Mouse (Mus musculus) NIH3T3 (cell line): ENCODE measurements around the gene Ctnnd2.
"Not testable (repeated sequence)": the region's sequence is repeated elsewhere in the genome, so short reads cannot be mapped to it uniquely, and the experiment has no call there.

ENCODE experiments used
- DNase-seq: peaks from one replicate; pipeline ENCODE4 v3.0.0-alpha.2; 2012; ENCODE audit warnings: low read depth

Ctnnd2 gene

DNA sequence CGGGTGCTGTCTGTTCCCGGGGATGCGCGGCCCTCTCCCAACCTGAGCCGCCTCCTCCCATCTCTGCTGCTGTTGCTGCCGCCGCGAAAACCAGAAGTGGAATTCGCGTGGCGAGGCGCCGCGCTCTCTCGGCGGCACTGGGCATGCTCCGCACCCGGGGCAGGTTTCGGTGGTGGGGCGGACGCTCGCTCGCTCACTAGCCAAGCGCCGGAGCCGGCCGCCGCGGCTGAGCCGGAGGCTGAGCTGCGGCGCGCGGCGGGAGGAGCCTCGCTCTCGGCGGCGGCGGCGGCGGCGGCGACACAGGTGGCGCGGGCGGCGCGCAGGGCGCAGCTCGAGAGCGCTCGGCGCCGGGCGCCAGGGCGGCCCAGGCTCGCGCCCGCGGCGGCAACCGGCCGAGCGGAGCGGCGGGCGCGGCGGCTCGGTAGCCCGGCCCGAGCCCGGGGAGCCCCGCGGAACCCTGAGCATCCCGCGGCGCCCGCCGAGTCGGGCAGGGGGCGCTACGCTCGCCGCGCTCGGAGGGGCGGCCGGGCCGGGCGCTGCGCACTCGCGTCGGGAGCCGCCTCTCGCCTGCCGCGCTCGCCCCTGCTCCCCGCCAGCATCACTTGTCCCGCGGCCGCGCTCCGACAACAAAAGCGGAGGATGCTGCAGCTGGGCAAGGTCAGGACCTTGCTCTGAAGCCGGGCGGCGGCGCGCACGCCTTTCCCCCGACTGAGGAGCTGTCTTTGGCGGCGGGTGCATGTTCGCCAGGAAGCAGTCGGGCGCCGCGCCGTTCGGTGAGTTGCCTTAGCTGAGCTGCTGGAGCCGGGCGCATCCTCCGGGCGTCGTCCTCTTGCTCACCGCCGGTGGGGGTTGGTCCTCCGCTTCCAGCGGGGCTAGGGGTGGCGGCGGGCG, at the start of gene Ctnnd2:
Gene Ctnnd2 (plus strand): TSS at position 203 of the 891 bp plus-strand sequence.
- no peak for DNase-seq

DNA sequence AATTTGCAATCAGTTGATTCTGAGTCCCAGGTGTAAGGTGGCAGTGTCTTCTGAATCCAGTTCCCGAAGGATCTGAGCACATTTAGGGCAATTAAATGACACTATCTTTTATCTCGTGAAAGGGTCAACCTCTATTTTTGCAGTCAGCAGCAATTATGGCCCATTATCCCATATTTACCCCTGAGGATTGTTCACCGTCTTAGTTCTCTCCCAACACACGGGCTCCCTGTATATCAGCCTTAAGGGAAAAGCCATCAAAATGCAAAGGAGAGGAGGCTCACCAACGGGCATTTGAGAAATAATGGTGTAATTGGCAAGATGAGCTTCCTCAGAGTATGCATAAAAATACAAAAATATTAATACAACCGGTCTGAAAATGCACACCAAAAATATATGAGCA, 41.7 kb upstream of the Ctnnd2 start:
- no peak for DNase-seq

DNA sequence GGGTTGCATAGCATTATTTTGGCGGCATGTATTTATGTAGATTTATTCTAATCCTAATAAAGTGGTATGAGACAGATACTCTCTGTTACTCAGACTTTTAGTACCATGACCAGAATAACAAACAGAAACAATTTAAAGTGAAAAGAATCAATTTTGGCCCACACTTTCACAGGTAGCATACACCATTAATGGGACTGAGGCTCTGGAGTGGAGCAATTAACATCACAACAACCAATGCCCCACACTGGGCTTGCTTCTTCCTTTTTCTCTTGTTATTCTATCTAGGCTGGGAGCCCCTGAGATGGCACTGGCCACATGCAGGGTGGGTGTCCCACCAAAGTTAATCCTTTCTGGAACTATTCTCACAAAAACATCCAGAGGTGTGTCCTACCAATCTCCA, 32.8 kb upstream of the Ctnnd2 start:
- DNase-seq = not testable (repeated sequence)

DNA sequence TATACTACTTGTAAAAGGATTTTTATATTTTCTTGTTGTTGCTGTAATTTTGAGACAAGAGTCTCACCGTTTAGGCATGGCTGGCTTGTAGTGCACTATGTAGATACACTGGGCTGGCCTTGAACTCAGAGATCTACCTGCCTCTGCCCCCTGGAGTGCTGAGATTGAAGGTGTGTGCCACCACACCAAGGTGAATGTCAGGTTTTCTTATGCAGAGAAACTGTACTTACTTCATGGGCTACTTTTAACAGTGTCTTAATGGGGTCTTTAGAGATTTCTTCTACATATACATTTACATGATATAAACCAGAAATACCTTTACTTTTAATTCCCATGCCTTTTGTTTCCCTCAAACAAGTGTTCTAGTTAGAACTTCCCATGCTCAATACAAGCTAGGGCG, 27.0 kb upstream of the Ctnnd2 start:
- no peak for DNase-seq

DNA sequence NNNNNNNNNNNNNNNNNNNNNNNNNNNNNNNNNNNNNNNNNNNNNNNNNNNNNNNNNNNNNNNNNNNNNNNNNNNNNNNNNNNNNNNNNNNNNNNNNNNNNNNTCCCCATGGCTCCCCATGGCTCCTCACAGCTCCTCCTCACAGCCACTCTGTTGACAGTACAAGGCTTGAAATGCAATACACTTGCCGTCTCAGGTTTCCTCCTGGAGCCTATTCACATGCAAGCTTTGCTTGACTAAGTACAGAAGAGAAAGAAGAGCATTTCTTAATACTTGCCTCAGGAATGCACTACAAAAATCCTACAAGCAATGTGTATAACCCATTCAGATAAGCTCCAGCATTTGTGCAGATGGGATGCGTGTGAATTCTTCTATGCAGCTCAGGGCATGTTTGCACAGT, 20.2 kb upstream of the Ctnnd2 start:
- no peak for DNase-seq

DNA sequence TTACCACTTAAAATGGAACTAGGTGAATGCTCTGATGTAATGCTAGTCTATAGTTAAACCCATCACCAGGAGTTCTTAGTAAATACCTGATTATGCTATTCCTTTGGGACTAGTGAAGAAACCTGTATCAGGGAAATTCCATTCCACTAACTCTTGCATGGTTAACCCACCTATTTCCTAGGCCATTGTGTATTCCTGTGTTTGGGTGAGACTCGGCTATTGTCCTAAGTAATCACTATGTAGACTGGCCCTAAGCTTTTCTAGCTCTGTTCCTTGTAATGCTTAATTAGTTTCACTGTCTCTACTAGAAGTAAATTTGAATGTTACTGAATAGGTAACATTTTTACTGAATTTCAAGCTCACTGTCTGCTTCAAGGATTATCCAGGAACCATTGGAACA, 14.4 kb upstream of the Ctnnd2 start:
- DNase-seq = no peak

DNA sequence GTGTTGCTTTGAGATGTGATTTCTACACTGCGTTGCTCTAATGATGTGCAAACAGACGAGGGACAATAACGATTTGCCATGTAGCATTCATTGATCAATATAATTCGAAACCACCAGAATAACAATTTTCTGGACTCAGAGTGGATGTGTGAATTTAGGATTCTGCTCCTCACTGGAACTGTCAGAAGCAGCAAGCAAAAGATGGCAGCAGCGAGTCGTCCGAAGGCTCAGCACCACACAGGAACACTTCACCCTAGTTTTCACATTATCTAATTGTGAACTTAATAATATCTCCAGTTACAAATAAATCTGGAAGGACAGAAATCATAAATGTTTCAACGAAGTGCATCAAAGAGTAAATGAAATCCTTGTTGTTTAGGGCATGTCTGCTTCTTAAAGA, 2.4 kb upstream of the Ctnnd2 start:
- DNase-seq = no peak

DNA sequence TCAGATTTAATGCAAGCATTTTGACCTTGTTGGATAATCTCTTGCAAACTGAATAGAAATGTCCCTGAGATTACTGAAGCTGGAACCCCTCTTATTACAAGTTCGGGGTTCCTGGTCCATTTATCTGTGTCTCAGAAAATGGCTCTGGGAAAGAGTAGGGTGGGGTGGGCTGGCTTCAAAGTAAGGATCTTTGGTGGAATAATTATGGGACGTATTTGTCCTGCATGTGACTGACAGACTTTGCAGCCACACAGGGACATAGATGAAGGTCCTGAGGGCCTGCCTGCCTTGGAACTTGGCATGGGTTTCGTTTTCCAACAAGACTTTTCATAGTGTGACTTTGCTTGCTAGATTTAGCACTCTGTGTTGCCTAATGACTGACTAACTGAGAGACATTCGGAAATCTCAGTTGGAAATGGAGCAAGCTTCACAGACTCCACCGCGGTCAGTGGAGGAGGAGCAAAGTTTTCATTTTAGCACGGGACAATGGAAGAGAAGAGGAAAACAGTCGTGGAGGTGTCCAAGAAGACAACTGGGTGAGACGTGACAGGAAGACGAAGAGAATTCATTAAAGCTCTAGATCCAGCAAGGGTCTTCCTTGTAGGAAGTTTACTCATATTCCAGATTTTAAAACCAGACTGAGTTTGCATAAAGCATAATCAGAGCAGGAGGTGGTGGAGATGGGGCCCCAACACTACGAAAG, 749 bp upstream of the Ctnnd2 start:
- no peak for DNase-seq

DNA sequence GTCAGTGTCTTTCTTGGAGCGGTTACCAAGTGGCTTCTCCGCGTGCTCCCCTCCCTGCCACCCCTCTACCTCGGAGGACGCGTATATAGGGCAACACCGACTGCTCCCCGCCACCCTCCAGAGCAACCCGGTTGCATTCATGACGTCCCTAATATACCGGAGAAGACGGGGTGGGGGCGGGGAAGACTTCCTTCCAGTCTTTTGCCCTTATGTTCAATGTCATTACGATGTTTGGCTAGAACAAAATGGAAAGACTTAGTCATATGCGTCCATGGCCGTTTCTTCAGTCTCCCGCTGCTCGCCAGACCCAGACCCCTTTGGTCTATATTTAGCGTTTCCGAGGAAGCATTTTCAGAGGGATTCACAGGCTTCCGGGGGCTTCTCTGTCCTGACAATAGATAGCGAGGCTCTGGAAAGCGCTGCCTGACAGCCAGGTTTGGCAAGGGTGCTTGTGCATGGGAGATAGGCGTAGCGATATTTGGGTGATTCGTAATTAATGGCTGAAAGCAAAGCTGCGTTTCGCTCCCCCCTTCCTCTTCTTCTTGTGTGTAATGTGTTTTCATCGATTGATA, 1.1 kb downstream of the Ctnnd2 start:
- no peak for DNase-seq

DNA sequence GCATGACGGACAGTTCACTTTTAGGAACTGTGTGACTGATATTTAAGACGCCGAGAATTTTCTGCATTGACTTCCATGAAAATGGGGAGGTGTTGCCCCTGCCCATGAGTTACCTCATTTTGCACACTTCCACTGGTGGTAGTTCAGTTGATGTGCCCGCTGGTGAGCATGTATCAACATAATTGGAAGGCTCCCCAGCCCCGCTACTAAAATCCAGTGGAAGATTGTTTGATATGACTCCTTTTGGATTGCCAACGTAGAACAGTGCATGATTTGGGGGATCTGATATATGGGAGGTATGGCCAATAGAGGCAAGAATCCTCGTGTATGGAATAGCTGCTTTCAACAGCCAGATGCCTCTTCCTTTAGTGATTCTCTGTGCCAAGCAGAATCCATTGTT, 1.9 kb downstream of the Ctnnd2 start:
- DNase-seq = no peak

DNA sequence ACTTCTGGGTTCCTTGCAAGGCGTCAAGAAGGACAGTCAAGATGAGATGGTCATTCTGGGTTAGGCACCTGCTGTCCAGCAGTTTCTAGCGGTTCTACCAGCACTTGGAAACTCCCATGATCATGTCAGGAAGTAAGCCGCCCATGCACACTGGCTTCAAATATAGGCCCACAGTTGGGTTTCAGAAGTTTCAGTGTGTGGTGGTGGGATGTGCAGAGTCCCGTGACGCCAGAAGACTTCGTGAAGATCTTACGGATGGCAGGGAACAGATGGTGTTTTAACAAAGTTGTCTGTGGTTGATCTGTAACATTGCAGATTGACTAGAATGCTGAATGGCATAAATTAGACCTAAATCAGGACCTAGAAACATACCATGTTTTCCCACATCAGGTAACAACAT, 11.6 kb downstream of the Ctnnd2 start:
- DNase-seq = no peak

DNA sequence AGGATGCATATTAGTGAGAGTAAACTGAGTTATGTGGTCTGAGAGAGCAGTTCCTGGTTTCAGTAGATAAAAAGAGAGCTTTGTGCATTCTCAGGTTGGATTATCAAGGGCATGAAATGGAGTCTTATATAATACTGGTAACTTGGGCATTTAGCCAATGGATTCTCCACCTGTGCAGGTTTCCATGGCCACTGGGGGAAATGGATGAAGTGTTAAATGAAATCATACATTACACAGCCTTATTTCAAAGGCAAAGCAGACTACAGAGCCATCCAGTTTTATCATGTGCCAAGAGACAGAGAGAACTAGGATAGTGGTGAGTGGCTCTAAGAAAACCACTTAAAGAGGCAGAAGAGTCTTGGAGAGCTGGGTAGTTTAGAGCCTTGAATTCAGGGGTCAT, 18.5 kb downstream of the Ctnnd2 start:
- DNase-seq = no peak

DNA sequence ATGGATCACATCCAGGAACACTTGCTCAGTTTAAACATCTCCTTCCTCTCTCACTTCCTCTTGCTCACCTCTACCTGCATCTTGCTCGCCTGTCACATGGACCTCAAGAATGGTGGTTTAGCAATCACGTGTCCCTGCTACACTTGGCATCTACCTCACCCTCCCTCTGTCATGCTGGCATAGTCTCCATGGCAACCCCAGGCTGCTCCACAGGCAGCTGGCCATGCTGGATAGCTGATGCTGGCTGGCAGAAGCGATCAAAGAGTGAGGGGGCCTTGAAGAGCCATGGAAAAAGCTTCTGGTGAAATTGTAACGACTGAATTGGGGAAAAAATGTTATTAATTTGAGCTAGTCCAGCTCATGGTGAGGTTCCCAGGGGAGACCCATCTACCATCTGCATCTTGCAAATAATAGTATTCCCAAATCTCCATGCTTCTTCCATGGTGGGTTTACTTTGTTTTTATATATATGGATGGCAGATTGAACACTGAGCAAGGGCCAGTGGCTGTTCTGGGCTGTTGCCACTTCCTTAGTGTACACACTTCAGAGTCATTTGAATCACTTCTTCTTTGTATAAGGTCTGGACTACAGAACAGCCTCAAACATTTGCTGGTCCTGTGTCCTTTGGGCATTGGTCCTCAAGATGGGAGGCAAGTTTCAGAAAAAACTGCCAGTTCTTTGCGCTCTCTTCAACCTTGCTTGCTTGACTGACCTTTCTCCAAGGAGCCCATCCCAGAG, 19.7 kb downstream of the Ctnnd2 start:
- DNase-seq = no peak

DNA sequence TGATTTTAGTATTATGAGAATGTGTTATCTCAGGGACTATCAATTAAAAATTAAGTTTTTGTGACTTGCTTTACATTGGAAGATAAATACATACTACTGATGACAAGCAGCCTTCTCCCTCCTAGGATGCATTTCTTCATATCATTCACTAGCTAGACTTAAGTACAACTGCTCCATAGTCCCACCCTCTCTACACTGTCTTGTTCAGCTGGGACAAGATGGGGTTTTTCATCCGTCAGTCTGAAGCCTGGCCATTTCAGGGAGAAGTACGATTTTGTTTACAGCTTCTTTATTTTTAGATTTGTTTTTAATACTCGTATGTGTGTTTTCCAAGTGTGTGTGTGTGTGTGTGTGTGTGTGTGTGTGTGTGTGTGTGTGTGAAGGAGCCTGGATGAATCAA, 26.0 kb downstream of the Ctnnd2 start:
- no peak for DNase-seq

DNA sequence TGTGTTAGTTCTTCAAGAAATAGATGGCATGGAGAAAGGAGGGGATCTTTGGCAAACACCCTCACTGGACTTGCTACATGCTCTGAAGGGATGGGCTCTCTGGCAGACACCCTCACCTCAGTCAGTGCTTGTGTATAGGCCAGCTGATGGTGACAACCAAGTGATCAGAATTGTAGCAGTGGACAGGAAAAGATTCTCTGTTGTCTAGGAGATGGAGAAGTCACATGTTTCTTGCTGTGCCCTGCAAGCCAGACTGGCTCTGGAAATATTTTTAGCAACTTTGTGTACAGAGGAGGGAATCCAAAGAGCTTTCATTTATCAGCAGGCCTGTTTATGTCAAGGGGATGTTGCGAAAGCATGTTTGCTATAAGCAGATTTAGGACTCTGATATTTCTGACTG, 27.4 kb downstream of the Ctnnd2 start:
- no peak for DNase-seq

DNA sequence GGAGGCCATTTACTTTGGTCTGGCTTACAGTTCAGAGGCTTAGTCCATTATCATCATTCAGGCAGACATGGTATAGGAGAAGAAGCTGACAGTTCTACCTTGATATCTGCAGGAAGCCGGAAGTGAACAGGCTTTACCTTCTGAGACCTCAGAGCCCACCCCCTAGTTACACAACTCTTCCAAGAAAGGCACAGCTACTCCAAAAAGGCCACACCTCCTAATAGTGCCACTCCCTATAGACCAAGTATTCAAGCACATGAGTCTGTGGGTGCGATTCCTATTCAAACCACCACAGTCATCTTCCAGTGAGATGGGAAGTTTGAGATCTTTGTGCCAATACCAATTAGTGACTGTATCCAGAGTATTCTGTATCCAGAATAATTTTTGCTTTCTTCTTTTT, 28.8 kb downstream of the Ctnnd2 start:
- DNase-seq = no peak

DNA sequence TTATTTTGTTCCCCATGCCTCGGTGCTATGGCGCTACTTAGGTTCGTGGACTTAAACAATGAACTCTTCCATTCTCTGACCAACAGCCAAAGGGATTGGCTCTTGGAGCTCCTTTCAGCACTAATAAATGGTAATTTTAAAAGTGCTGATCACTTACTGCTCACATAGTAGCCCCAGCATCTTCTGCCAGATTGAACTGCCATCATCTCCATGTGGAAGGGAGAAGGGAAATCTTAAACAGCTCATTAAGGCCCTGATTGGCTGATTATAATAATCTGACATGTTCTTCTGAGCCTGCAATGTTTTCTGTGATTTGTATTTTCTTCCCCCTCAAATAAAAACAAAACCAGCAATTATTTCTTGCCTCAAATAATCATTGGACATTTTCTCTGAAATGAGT, 29.2 kb downstream of the Ctnnd2 start:
- no peak for DNase-seq

DNA sequence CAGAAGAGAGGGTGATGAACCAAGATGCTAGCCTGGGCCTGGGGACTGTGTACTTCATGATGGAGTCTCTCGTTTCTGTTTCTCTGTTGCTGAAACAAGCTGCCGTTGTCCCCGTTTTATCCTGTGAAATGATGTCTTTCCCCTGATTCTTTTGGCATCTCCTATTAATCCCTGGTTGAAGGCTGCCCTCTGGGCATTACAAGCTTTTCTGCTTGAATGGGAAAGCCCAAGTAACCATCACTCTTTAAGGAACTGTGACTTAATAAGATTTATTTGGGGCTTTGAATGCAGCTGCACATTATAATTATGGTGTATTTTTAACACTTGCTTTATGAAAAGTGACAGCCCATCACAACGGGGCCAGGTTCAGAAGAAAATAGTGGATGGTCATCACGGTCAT, 40.4 kb downstream of the Ctnnd2 start:
- no peak for DNase-seq

DNA sequence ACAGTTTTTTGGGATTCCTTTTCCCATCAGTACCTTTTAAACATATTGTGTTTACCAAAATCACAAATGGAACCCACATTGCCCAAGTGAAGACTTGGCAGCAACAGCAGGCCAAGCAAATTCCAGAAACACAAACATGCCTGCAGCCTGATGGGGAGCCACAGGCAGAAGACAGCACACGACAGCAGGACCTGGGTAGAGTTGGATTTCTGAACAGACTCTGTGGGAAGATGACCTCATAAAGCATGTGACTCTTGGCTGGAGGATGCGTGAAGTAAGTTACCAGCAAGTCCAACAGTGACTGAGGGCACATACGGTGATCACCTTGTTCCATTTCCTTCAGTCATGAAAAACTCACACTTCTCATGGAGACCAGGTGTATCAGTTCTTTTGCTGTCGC, 43.5 kb downstream of the Ctnnd2 start:
- DNase-seq = no peak

DNA sequence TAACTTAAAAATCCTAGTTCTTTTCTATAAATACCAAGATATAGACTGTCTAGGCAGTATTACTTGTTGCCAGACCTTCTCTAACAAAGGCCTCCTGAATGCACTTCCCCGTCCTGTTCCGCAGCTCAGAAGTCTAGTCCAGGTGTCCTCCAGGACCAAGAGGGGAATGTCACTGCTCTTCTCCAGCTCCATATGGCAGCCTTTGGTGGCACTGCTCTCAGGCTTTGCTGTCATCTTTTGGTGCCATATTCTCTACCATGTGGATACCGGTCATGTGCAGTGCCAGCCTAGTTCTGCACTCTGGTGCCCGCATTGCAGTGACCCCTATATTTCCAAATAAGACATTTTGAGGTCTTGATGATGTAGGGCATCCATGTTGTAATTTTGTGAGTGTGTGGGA, 56.7 kb downstream of the Ctnnd2 start:
- no peak for DNase-seq

DNA sequence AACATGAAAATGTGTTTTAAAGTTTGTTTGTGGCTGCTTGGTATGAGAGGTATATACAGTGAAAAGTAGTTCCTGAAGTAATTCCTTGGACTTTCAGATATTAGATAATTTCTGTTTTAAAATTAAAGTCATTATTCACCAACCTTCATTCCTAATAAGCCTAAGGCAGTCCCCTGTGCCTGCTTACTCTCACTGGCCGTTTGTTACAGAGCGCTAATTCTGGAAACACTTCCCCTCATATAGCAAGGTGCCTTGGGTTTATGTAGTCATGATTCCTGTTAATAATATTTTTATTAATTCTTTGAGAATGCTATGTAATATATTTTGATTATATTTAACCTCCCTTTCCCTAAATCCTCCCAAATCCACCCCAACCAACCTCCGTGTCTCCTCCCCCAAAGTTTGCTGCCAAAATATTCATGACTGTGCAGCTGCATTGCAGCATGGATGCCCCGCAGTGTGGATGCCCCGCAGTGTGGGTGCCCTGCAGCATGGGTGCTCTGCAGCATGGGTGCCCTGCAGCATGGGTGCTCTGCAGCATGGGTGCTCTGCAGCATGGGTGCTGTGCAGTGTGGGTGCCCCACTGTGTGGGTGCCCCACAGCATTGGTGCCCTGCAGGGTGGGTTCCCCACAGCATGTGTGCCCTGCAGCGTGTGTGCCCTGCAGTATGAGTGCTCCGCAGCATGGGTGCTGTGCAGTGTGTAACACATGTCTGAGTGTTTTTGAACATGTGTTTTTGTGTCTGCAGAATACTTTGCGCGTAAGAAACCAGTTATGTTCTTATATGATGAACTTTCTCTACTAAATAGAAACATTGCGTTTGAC, 63.0 kb downstream of the Ctnnd2 start:
- no peak for DNase-seq

DNA sequence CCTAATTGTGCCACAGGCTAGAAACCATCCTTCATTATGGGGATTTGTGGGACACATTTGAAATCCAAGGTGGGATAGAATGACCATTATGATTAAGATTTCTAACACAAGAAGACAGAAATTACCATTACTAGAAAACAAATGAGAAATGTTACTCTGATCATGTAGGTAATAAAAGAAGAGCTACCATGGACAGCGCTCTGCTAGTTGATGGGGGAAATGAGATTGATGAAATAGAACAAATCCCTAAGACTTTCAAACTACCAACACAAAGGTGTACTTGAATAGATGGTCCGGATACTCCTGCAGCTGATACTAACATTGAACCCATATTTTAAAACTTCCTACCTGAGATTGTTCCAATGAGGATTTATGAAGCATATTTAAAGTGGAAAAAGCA, 68.5 kb downstream of the Ctnnd2 start:
- peak; percentile 36 for DNase-seq
